Mouse (Mus musculus): ENCODE data around the gene Lnp1. TPM values are rescaled to one million over a fixed set of nuclear protein-coding genes. Genes with fewer than 3 reads are reported as not detected.
"Not testable (repeated sequence)": the region's sequence is repeated elsewhere in the genome, so short reads cannot be mapped to it uniquely, and the experiment has no call there.

Gene Lnp1
- 1.3 and 2.0 TPM in 2 replicates for polyA plus RNA-seq (2014; fragmentation: Nextera tagmentation; extraction: Ambion mirVana)

DNA sequence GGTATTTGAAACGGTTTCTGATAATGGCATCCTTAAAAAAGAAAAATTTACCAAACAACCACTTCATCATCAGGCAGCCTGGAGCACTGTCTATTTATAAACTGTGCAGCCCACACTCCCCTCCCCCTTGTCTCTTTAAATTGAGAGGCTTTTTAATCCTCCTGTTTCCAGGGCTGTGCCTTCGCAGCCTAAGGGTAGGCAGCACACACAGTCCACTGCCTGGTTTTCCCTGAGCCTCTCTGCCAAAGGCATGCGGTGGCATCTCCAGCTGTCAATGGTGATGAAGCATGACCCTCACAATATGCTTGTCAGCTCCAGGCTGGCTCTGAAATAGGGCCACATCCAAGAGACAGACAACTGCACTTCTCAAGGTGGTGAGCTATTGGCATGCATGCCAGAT, at the start of gene Lnp1:
Gene Lnp1, minus strand, starts transcription at position 39 of the 400 bp plus-strand sequence.
- Histone ChIP-seq H3K4me3 (ENCODE audit: low read depth, low read length) (no peak within 1 kb of the TSS), H3K4me2 (no peak within 1 kb of the TSS), H3K9ac (ENCODE audit: low read depth, low read length) (no peak within 1 kb of the TSS), H3K27ac (ENCODE audit: low read depth, low read length) (no peak within 1 kb of the TSS), H3K9me3 (replicated peaks; ENCODE audit: control insufficient read depth, low read length) (no peaks in the 10 kb centered on the region), H3K27me3 (ENCODE audit: control insufficient read depth, insufficient read depth, low read length) (no peaks in the 10 kb centered on the region), H3K36me3 (ENCODE audit: control insufficient read depth, insufficient read depth, low read length) (no peaks in the 10 kb centered on the region), H3K4me1 (ENCODE audit: control insufficient read depth, insufficient read depth, low read length) (no peaks in the 10 kb centered on the region)
- peak; percentile 75 for ATAC-seq (replicated peaks; ENCODE audit: insufficient number of reproducible peaks, low FRiP score, low TSS enrichment)
- 43% methylated on average over 3 of the region's 3 CpGs for WGBS (ENCODE audit: insufficient replicate concordance)

DNA sequence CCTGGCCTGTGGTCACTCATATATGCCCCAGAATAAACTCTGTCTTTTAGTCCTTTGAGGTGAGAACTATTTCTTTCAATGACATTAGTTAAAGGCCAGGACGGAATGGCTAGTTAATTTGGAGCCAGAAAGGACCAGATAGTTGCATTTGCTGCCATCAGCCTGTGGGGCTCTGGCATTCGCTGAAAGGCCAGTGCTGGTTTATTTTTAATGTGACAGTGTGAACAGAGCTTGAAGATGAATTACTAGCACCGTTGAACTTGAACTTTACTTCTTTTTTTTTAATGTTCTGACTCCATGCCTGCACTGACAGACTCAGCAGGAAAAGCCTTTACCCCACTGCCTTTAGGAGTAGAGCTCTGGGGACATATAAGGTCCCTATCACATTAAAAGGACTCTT, 46.8 kb upstream of the Lnp1 start:
- 51% methylated on average over 3 of the region's 3 CpGs for WGBS (ENCODE audit: insufficient replicate concordance)
- Histone ChIP-seq H3K4me3 (ENCODE audit: low read depth, low read length) (no peak overlapping the region), H3K36me3 (ENCODE audit: control insufficient read depth, insufficient read depth, low read length) (no peaks in the 10 kb centered on the region), H3K27me3 (ENCODE audit: control insufficient read depth, insufficient read depth, low read length) (no peaks in the 10 kb centered on the region), H3K9ac (ENCODE audit: low read depth, low read length) (no peak overlapping the region), H3K9me3 (replicated peaks; ENCODE audit: control insufficient read depth, low read length) (no peaks in the 10 kb centered on the region), H3K4me2 (no peak overlapping the region), H3K27ac (ENCODE audit: low read depth, low read length) (no peak overlapping the region), H3K4me1 (ENCODE audit: control insufficient read depth, insufficient read depth, low read length) (no peaks in the 10 kb centered on the region)
- no peak for ATAC-seq (replicated peaks; ENCODE audit: insufficient number of reproducible peaks, low FRiP score, low TSS enrichment)

DNA sequence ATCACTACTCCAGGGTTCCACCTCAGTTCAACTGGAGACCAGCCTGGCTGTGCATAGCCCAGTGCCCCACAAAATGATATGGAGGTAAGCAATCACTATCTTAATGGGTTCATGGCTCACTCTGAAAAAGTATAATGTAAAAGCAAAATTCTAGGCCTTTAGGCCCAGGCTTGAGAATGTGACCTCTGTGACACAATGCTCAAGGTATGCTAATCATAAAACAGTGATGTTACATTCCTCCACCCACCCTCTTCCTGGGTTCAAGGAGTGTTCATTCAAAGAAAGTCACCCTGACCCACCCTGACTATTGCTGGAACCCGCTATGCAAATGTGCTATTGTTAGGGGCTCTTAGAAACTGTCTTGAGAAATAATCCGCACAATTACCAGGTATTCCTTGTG, 30.4 kb upstream of the Lnp1 start:
- not testable (repeated sequence) for H3K9ac ChIP-seq (ENCODE audit: low read depth, low read length); H3K27me3 ChIP-seq (ENCODE audit: control insufficient read depth, insufficient read depth, low read length); H3K4me2 ChIP-seq; H3K27ac ChIP-seq (ENCODE audit: low read depth, low read length); H3K4me3 ChIP-seq (ENCODE audit: low read depth, low read length); H3K4me1 ChIP-seq (ENCODE audit: control insufficient read depth, insufficient read depth, low read length); ATAC-seq (replicated peaks; ENCODE audit: insufficient number of reproducible peaks, low FRiP score, low TSS enrichment); H3K36me3 ChIP-seq (ENCODE audit: control insufficient read depth, insufficient read depth, low read length); H3K9me3 ChIP-seq (replicated peaks; ENCODE audit: control insufficient read depth, low read length)
- WGBS (ENCODE audit: insufficient replicate concordance), result 93% methylated on average over 2 of the region's 2 CpGs

DNA sequence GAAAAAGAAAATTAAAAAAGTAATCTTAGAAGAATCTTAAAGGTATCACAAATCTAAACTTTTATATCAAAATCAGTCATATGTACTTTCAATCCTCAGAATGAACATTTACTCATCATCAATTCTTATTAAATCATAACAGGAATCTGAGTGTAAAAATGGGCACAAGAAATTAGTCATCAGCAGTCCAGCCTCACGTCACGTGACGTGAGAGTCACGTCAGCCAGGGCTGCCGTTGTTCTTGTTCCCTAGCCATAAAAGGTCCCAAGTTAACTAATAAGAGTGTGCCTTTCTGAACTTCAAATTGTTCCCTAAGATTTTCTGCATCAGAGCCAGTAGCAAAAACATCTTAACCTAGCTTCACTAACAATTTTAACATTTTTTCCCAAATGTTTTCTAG, 21.2 kb upstream of the Lnp1 start:
- no peak for ATAC-seq (replicated peaks; ENCODE audit: insufficient number of reproducible peaks, low FRiP score, low TSS enrichment)
- 85% methylated on average over 5 of the region's 5 CpGs for WGBS (ENCODE audit: insufficient replicate concordance)
- no peak overlapping the region for H3K4me2 ChIP-seq

DNA sequence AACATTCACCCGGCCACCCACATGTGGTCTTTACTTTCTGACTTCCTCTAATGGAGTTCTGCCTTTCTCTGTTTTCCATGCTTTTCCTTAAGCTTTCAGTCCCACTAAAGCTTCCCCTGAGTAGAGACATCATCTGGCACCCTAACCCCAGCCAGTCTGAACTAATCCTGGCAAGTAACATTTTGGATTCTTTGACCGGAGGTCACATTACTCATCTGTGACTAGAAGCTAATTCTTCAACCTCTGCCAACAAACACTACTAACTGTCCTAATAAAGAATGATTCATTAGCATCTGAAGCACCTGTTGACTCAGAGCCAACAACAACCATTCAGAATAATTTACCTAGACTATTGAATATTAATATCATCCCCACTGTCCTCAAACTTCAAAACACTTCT, 14.5 kb upstream of the Lnp1 start:
- H3K27me3 ChIP-seq (ENCODE audit: control insufficient read depth, insufficient read depth, low read length), result no peaks in the 10 kb centered on the region
- H3K27ac ChIP-seq (ENCODE audit: low read depth, low read length), result no peak overlapping the region
- no peaks in the 10 kb centered on the region for H3K36me3 ChIP-seq (ENCODE audit: control insufficient read depth, insufficient read depth, low read length)
- 81% methylated on average over 2 of the region's 2 CpGs for WGBS (ENCODE audit: insufficient replicate concordance)
- no peaks in the 10 kb centered on the region for H3K4me1 ChIP-seq (ENCODE audit: control insufficient read depth, insufficient read depth, low read length)
- no peaks in the 10 kb centered on the region for H3K9me3 ChIP-seq (replicated peaks; ENCODE audit: control insufficient read depth, low read length)
- no peak overlapping the region for H3K9ac ChIP-seq (ENCODE audit: low read depth, low read length)
- H3K4me2 ChIP-seq, result no peak overlapping the region
- no peak for ATAC-seq (replicated peaks; ENCODE audit: insufficient number of reproducible peaks, low FRiP score, low TSS enrichment)
- no peak overlapping the region for H3K4me3 ChIP-seq (ENCODE audit: low read depth, low read length)

More for the DNA sequence above, 21.2 kb upstream of the Lnp1 start:
- Histone ChIP-seq H3K27ac (ENCODE audit: low read depth, low read length) (no peak overlapping the region), H3K4me1 (ENCODE audit: control insufficient read depth, insufficient read depth, low read length) (no peaks in the 10 kb centered on the region), H3K9me3 (replicated peaks; ENCODE audit: control insufficient read depth, low read length) (no peaks in the 10 kb centered on the region), H3K36me3 (ENCODE audit: control insufficient read depth, insufficient read depth, low read length) (no peaks in the 10 kb centered on the region), H3K9ac (ENCODE audit: low read depth, low read length) (no peak overlapping the region), H3K4me3 (ENCODE audit: low read depth, low read length) (no peak overlapping the region), H3K27me3 (ENCODE audit: control insufficient read depth, insufficient read depth, low read length) (no peaks in the 10 kb centered on the region)

DNA sequence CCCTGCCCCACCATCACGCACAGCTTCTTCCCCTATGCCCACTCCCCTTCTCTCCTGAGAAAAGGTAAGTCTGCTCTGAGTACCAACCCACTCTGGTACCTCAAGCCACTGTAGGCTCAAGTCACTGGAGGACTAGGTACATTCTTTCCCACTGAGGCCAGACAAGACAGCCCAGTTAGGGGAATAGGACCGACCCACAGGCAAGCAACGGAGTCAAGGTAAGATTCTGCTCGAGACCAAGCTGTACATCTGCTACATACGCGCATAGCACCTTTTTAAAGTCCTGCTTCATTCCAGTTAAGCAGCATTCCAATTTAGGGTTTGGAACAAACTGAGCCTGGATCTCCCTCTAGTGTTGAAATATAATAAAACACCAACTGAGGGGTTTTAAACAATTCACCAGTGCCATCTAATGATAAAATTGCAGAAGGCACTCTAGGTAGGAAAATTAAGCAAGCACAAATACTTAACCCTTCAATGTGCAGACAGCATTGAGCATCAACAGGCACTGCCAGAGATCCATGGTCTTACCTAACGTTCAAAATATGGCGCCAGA, 7.7 kb downstream of the Lnp1 start:
- no peak overlapping the region for H3K4me2 ChIP-seq
- no peak overlapping the region for H3K4me3 ChIP-seq (ENCODE audit: low read depth, low read length)
- no peaks in the 10 kb centered on the region for H3K9me3 ChIP-seq (replicated peaks; ENCODE audit: control insufficient read depth, low read length)
- no peak overlapping the region for H3K9ac ChIP-seq (ENCODE audit: low read depth, low read length)
- no peaks in the 10 kb centered on the region for H3K27me3 ChIP-seq (ENCODE audit: control insufficient read depth, insufficient read depth, low read length)
- H3K36me3 ChIP-seq (ENCODE audit: control insufficient read depth, insufficient read depth, low read length), result no peaks in the 10 kb centered on the region
- ATAC-seq (replicated peaks; ENCODE audit: insufficient number of reproducible peaks, low FRiP score, low TSS enrichment), result 0 out of 2 replicates have a peak, but pooled peaks have one; percentile 39
- H3K4me1 ChIP-seq (ENCODE audit: control insufficient read depth, insufficient read depth, low read length), result no peaks in the 10 kb centered on the region
- WGBS (ENCODE audit: insufficient replicate concordance), result 27% methylated on average over 8 of the region's 8 CpGs
- no peak overlapping the region for H3K27ac ChIP-seq (ENCODE audit: low read depth, low read length)

DNA sequence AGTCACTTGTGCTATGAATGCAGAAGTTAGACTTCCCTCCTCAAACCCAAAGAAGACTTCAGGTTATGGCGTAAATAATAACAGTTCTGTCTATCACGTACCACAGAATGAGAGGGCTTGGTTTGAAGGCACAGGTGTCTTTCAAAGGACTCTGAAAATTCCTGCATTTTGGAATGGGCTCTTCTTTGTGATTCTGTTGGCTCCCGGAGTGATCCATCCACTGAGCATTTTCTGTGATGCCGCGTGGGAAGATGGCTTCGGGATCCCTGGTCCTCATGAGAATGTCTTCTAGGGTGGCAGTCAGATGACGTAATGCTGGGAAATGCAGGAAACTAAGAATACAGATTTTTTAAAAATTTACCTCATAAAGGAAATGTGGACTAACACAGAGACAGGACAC, 10.6 kb downstream of the Lnp1 start:
- H3K36me3 ChIP-seq (ENCODE audit: control insufficient read depth, insufficient read depth, low read length), result no peaks in the 10 kb centered on the region
- no peak overlapping the region for H3K9ac ChIP-seq (ENCODE audit: low read depth, low read length)
- no peak overlapping the region for H3K27ac ChIP-seq (ENCODE audit: low read depth, low read length)
- ATAC-seq (replicated peaks; ENCODE audit: insufficient number of reproducible peaks, low FRiP score, low TSS enrichment), result no peak
- H3K4me3 ChIP-seq (ENCODE audit: low read depth, low read length), result no peak overlapping the region
- no peaks in the 10 kb centered on the region for H3K4me1 ChIP-seq (ENCODE audit: control insufficient read depth, insufficient read depth, low read length)
- no peak overlapping the region for H3K4me2 ChIP-seq
- H3K9me3 ChIP-seq (replicated peaks; ENCODE audit: control insufficient read depth, low read length), result no peaks in the 10 kb centered on the region
- WGBS (ENCODE audit: insufficient replicate concordance), result 82% methylated on average over 7 of the region's 7 CpGs
- no peaks in the 10 kb centered on the region for H3K27me3 ChIP-seq (ENCODE audit: control insufficient read depth, insufficient read depth, low read length)

DNA sequence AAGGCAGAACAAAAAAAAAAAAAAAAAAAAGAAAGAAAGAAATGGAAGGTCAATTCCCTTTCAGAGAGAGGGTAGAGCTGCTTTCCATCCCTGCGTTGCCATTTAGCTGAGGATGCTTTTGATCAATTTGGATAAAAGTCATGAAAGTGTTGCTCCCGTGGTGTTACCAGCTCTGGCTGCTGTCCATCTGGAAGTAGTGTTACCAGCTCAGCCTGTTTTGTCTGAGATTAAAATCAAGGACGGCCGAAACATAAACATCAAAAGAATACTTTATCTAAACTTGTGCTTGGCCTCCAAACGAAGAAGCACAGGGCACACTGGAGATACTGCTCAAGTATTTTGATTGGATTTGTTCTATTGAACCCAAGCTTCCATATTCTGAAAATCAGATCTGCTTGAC, 18.9 kb downstream of the Lnp1 start:
- Histone ChIP-seq H3K36me3 (ENCODE audit: control insufficient read depth, insufficient read depth, low read length) (no peaks in the 10 kb centered on the region), H3K4me1 (ENCODE audit: control insufficient read depth, insufficient read depth, low read length) (no peaks in the 10 kb centered on the region), H3K27ac (ENCODE audit: low read depth, low read length) (no peak overlapping the region), H3K9me3 (replicated peaks; ENCODE audit: control insufficient read depth, low read length) (no peaks in the 10 kb centered on the region), H3K9ac (ENCODE audit: low read depth, low read length) (no peak overlapping the region), H3K4me2 (no peak overlapping the region), H3K27me3 (ENCODE audit: control insufficient read depth, insufficient read depth, low read length) (no peaks in the 10 kb centered on the region), H3K4me3 (ENCODE audit: low read depth, low read length) (no peak overlapping the region)
- ATAC-seq (replicated peaks; ENCODE audit: insufficient number of reproducible peaks, low FRiP score, low TSS enrichment), result no peak
- WGBS (ENCODE audit: insufficient replicate concordance), result 58% methylated on average over 5 of the region's 5 CpGs

DNA sequence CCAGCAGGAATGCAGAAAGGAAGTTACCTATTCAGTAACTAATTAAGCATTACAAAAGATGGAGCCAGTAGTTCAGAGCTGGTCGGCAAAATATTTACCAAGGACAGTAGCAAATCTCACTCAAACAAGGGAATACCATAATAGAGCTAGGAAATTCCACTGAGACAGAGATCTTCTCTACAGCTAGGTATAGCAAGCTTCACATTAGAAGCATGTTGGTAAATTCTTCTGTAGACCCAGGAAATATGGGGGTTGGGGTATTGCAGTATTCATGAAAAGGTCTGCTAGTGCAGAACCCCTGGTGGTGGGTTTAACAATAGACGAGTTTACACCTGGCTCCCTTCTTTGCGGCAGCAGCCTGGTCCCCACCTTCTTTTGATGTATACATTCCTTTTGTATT, 25.7 kb downstream of the Lnp1 start:
- 56% methylated on average over 3 of the region's 3 CpGs for WGBS (ENCODE audit: insufficient replicate concordance)
- ATAC-seq (replicated peaks; ENCODE audit: insufficient number of reproducible peaks, low FRiP score, low TSS enrichment); H3K9me3 ChIP-seq (replicated peaks; ENCODE audit: control insufficient read depth, low read length): not testable (repeated sequence)

More for the DNA sequence above, 25.7 kb downstream of the Lnp1 start:
- H3K4me2 ChIP-seq; H3K27me3 ChIP-seq (ENCODE audit: control insufficient read depth, insufficient read depth, low read length); H3K27ac ChIP-seq (ENCODE audit: low read depth, low read length); H3K4me1 ChIP-seq (ENCODE audit: control insufficient read depth, insufficient read depth, low read length); H3K4me3 ChIP-seq (ENCODE audit: low read depth, low read length); H3K36me3 ChIP-seq (ENCODE audit: control insufficient read depth, insufficient read depth, low read length); H3K9ac ChIP-seq (ENCODE audit: low read depth, low read length): not testable (repeated sequence)
